Mouse (Mus musculus) neural tube, embryonic 11.5 days (tissue): Measurements from ENCODE around the gene Vmn2r74. TPM values are rescaled to one million over a fixed set of nuclear protein-coding genes. Genes with fewer than 3 reads are reported as not detected.

Source experiments
- ATAC-seq: fragments of 200-750 bp; cut with Nextera tagmentation; 2 replicates; pipeline ENCODE4 v1.8.0; 2017; ENCODE audit warnings: moderate number of reproducible peaks, mild to moderate bottlenecking, moderate TSS enrichment, moderate library complexity; ENCODE audit not compliant: insufficient read depth, low FRiP score, low TSS enrichment
- DNase-seq: peaks from one replicate; pipeline ENCODE4 v3.0.0-alpha.2; 2015; ENCODE audit warnings: low spot score
- H3K27ac ChIP-seq: fragments of 300-500 bp; sonication (generic); 2 replicates; pipeline ENCODE4 v1.5.1; 2014; ENCODE audit warnings: low read depth, mild to moderate bottlenecking, low read length
- H3K27me3 ChIP-seq: fragments of 300-500 bp; sonication (generic); 2 replicates; pipeline ENCODE4 v1.6.1; 2014; ENCODE audit warnings: mild to moderate bottlenecking, low read length, mixed read lengths; ENCODE audit not compliant: control insufficient read depth, insufficient read depth
- H3K36me3 ChIP-seq: fragments of 300-500 bp; sonication (generic); 2 replicates; pipeline ENCODE4 v1.6.1; 2014; ENCODE audit warnings: mild to moderate bottlenecking, low read length, moderate library complexity, mixed read lengths; ENCODE audit not compliant: control insufficient read depth, insufficient read depth
- H3K4me1 ChIP-seq: fragments of 300-500 bp; sonication (generic); 2 replicates; pipeline ENCODE4 v1.6.1; 2014; ENCODE audit warnings: low read length, mixed read lengths; ENCODE audit not compliant: control insufficient read depth, insufficient read depth
- H3K4me2 ChIP-seq: fragments of 300-500 bp; sonication (generic); 2 replicates; pipeline ENCODE4 v1.6.1; 2014; ENCODE audit warnings: low read depth, mild to moderate bottlenecking, moderate library complexity
- H3K4me3 ChIP-seq: fragments of 300-500 bp; sonication (generic); 2 replicates; pipeline ENCODE4 v1.5.1; 2014; ENCODE audit warnings: low read depth, low read length
- H3K9ac ChIP-seq: fragments of 300-500 bp; sonication (generic); 2 replicates; pipeline ENCODE4 v1.6.1; 2014; ENCODE audit warnings: mild to moderate bottlenecking, low read length
- H3K9me3 ChIP-seq: fragments of 300-500 bp; sonication (generic); 2 replicates; pipeline ENCODE4 v1.6.1; 2016; ENCODE audit warnings: low read length; ENCODE audit not compliant: control insufficient read depth
- WGBS: fragments of 180-500 bp; shearing (Covaris S2); extraction: QIAGEN DNeasy Blood & Tissue Kit; methylation state at CpG from one replicate; pipeline ENCODE4 v1.1.7; 2014; 5-methylcytosine and 5-hydroxymethylcytosine counted together
- polyA plus RNA-seq: library from polyadenylated mRNA; unstranded; fragments of >200 nt; fragmentation: Nextera tagmentation; extraction: Ambion mirVana; gene quantifications from 2 replicates; pipeline ENCODE4 v1.2.1, GENCODE M21; 2014

Vmn2r74 gene
- not detected in 2 replicates for polyA plus RNA-seq

- Histone ChIP-seq H3K9ac (no peak within 1 kb of the TSS), H3K36me3 (no peaks in the 10 kb centered on the region), H3K9me3 (no peaks in the 10 kb centered on the region), H3K27ac (no peak within 1 kb of the TSS), H3K4me2 (no peak within 1 kb of the TSS), H3K4me3 (no peak within 1 kb of the TSS), H3K27me3 (no peaks in the 10 kb centered on the region), H3K4me1 (no peaks in the 10 kb centered on the region)
- DNase-seq (no peak), ATAC-seq (no peak)
These were observed at the start of gene Vmn2r74 for GRCm38 (mm10) chr7:85961529-85961928. Gene Vmn2r74, minus strand, starts transcription at chr7:85961629.

DNA sequence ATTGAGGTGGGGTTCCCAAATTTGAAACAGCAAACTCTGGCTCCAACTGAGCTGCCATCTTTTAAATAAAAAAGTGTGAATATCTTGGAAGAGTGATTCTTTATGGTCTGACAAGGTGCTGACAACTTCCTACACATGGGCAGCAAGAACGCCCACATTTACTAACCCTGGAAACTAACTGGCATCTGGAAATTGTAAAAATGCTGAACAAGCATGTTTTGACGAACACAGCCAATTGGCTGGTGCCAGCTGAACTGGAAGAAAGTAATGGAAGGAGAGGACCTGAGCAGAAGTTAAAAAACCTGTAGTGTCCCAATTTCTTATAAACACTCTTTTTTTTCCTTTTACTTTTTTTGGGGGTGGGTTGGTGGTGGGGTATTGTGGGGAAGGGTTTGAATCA, 46.1 kb upstream of the Vmn2r74 start:
- Histone ChIP-seq H3K9me3 (0 out of 2 replicates have a peak, but pooled peaks cover 2% of the 10 kb centered on the region), H3K4me2 (no peak overlapping the region)

More for the DNA sequence above, 46.1 kb upstream of the Vmn2r74 start:
- no peaks in the 10 kb centered on the region for H3K4me1 ChIP-seq
- H3K27me3 ChIP-seq, result no peaks in the 10 kb centered on the region
- WGBS, result 79% methylated on average over 2 of the region's 2 CpGs
- H3K36me3 ChIP-seq, result no peaks in the 10 kb centered on the region
- DNase-seq (no peak), ATAC-seq (no peak)
- no peak overlapping the region for H3K9ac ChIP-seq
- no peak overlapping the region for H3K27ac ChIP-seq
- H3K4me3 ChIP-seq, result no peak overlapping the region

Other genes starting within 250 kb of the Vmn2r74 start
- not detected in 2 replicates for gene Vmn2r72, start 206.5 kb downstream of the Vmn2r74 start, polyA plus RNA-seq
- gene Vmn2r73, start 85.4 kb downstream of the Vmn2r74 start, polyA plus RNA-seq, result not detected in 2 replicates
- not detected in 2 replicates for gene Vmn2r75, start 210.1 kb upstream of the Vmn2r74 start, polyA plus RNA-seq